Mouse (Mus musculus): Measurements from ENCODE around the gene Rbfox2. TPM values are rescaled to one million over a fixed set of nuclear protein-coding genes. Genes with fewer than 3 reads are reported as not detected.
A peak's percentile ranks its signal among the peaks of the same experiment; 100 is the strongest.

The Rbfox2 gene
- polyA plus RNA-seq, 1 experiment from 2014 or later: 56.8 TPM

DNA sequence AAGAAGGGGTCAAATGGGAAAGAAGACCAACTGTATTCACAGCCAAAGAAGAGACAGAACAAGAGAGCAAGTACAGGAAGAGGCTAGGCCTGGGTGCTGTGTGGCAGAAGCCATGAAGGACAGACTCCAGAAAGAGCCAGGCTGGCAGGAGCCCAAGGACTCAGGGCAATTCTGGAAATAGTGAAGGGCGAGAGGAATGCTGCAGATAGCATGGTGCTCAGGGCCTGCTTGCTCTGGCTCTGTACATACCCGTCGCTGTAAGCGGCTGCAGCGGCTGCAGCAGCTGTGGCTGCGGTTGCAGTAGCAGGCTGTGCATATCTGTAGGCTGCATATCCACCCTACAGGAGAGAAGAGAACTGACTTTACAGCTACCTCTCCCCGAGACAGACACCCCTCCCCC lies 221.0 kb downstream of the Rbfox2 start:
- H3K9ac ChIP-seq: no peak overlapping the region
- no peaks in the 10 kb centered on the region for H3K4me1 ChIP-seq
- 92% methylated on average over 7 of the region's 7 CpGs for WGBS
- H3K36me3 ChIP-seq: peaks cover 35% of the 10 kb centered on the region
- H3K9me3 ChIP-seq: no peaks in the 10 kb centered on the region
- no peak for ATAC-seq (ENCODE audit: insufficient read depth, low FRiP score, low read depth)
- no peak overlapping the region for H3K4me2 ChIP-seq
- no peaks in the 10 kb centered on the region for H3K27me3 ChIP-seq (replicated peaks)
- H3K27ac ChIP-seq: no peak overlapping the region
- no peak overlapping the region for H3K4me3 ChIP-seq (replicated peaks)

DNA sequence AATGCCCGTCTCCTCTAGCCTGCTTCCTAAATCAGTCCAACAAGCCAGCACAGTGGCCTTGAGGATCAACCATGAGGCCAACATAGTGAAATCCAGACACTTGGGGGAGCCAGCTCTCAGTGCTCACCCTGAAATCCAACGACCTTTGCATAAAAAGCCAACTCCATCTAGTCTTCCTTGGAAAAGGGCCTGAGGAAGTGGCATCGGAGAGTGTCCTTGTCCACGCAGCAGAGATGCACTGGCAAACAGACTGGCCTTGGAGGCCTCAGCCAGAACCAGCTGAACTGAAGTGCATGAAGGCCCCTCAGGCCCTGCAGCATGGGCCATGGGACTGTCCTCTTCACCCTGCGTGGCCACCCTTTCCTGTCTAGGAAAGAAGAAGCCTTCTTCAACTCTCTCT lies 225.3 kb downstream of the Rbfox2 start:
- no peak overlapping the region for H3K9ac ChIP-seq
- H3K4me1 ChIP-seq: 0 out of 2 replicates have a peak, but pooled peaks cover 3% of the 10 kb centered on the region
- no peak overlapping the region for H3K27ac ChIP-seq
- WGBS: 73% methylated on average over 5 of the region's 5 CpGs
- no peak overlapping the region for H3K4me3 ChIP-seq (replicated peaks)
- H3K9me3 ChIP-seq: no peaks in the 10 kb centered on the region
- no peak overlapping the region for H3K4me2 ChIP-seq
- H3K36me3 ChIP-seq: peaks cover 46% of the 10 kb centered on the region
- no peaks in the 10 kb centered on the region for H3K27me3 ChIP-seq (replicated peaks)
- ATAC-seq (ENCODE audit: insufficient read depth, low FRiP score, low read depth): no peak

DNA sequence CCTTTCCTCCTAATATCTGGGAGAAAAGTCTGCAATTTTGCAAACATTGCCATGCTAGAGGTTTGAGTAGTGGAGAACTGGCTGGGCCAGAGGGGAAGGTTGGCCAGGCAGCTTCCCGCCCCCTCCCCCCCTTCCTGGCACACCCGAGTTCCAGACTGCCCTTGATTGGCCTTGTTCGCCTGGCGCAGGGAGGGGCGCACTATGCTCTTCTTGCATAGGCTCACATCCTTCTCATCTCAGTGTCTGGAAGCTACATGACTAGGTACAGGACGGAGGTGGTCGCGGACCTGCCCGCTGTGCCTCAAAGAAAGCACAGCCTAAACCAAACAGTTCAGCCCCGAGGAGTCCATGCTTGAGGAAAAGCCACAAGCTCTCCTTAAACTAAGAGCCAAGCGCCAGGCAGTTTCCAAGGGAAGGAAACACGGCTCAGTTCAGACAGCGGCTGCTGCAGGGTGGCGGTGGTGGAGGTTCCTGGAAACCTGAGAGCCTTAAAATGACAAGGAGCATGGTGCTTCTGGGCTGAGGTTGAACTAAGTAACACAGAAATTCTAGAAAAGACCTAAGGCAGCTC lies 226.0 kb downstream of the Rbfox2 start:
- WGBS: 74% methylated on average over 14 of the region's 14 CpGs
- Histone ChIP-seq H3K36me3 (peaks cover 42% of the 10 kb centered on the region), H3K27ac (no peak overlapping the region), H3K4me2 (no peak overlapping the region), H3K9ac (no peak overlapping the region), H3K4me3 (replicated peaks) (no peak overlapping the region), H3K27me3 (replicated peaks) (no peaks in the 10 kb centered on the region), H3K4me1 (0 out of 2 replicates have a peak, but pooled peaks cover 3% of the 10 kb centered on the region), H3K9me3 (no peaks in the 10 kb centered on the region)
- 0 out of 2 replicates have a peak, but pooled peaks have one; percentile 28 for ATAC-seq (ENCODE audit: insufficient read depth, low FRiP score, low read depth)

DNA sequence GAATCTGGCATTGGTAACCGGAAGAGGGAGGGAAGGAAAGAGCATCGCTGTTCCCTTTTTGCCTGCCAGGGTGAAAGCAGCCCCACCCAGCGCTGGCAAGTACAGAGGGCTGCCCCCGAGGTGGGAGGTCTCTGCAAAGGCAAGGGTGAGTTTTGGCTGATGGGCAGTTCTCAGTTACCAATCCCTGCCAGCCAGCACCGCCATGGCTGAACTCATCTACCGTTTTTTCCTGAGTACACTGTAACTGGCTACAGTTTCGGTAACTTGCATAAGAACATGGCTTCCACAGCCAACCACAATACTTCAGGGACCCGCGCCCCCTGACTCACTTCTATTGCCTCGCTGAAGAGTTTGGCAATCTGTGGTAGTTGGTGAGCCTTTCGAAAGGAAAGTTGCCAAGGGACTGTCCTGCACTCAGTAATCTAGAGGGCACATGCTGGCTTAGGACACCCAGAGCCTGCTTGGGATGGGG lies 226.9 kb downstream of the Rbfox2 start:
- no peak overlapping the region for H3K4me2 ChIP-seq
- no peak overlapping the region for H3K9ac ChIP-seq
- H3K4me3 ChIP-seq (replicated peaks): no peak overlapping the region
- 0 out of 2 replicates have a peak, but pooled peaks cover 3% of the 10 kb centered on the region for H3K4me1 ChIP-seq
- no peaks in the 10 kb centered on the region for H3K27me3 ChIP-seq (replicated peaks)
- H3K9me3 ChIP-seq: no peaks in the 10 kb centered on the region
- WGBS: 78% methylated on average over 11 of the region's 11 CpGs
- no peak for ATAC-seq (ENCODE audit: insufficient read depth, low FRiP score, low read depth)
- no peak overlapping the region for H3K27ac ChIP-seq
- H3K36me3 ChIP-seq: peaks cover 36% of the 10 kb centered on the region

DNA sequence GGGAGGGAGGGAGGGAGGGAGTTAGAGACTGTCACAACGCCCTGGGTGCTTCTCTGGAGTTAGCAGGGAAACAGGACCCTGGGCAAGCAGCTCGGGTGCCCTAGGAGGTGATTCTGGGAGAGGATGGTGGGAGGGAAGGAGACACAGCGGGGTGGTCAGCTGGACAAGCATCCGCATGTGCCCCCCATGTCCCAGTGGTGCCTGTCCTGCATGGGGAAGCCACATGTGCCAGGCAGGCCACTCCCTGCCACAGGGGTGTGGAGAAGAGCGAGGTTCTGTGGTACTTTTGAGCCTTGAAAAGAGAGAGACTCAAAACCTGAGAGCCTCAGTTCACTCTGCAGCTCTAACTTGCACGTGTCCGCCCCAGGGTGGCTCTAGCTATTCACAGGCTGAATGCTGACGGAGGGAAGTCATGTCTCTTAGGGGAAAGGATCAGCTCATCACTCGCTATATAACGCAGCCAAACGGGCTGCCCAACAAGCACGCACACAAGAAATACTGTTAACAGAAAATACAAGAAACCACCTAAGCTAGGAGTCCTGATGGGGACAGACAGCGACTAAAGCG lies 227.5 kb downstream of the Rbfox2 start:
- 79% methylated on average over 14 of the region's 14 CpGs for WGBS
- Histone ChIP-seq H3K4me2 (no peak overlapping the region), H3K9me3 (no peaks in the 10 kb centered on the region), H3K9ac (no peak overlapping the region), H3K4me1 (0 out of 2 replicates have a peak, but pooled peaks cover 3% of the 10 kb centered on the region), H3K27ac (no peak overlapping the region), H3K27me3 (replicated peaks) (no peaks in the 10 kb centered on the region), H3K4me3 (replicated peaks) (no peak overlapping the region), H3K36me3 (peaks cover 35% of the 10 kb centered on the region)
- ATAC-seq (ENCODE audit: insufficient read depth, low FRiP score, low read depth): no peak

DNA sequence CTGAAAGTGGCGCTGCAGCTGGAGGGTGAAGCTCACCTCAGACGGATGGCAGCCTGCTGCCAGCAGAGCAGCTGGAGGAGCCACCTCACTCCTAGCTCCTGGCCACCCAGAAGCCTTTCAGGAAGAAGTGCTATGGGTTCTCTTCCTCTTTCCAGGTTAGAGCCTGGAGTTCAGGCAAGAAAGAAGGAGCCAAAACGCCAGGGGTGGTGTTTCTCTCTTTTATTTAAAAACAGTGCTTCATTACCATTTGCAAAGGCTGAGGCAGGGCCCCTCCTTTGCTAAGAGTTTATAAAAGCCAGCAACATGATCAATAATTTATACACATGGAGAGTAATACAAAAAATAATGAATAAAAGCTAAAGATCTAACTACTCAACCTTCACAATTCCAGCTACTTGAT lies 228.0 kb downstream of the Rbfox2 start:
- no peak for ATAC-seq (ENCODE audit: insufficient read depth, low FRiP score, low read depth)
- Histone ChIP-seq H3K27ac (no peak overlapping the region), H3K9ac (no peak overlapping the region), H3K36me3 (peaks cover 31% of the 10 kb centered on the region), H3K4me3 (replicated peaks) (no peak overlapping the region), H3K9me3 (no peaks in the 10 kb centered on the region), H3K27me3 (replicated peaks) (no peaks in the 10 kb centered on the region), H3K4me2 (no peak overlapping the region), H3K4me1 (0 out of 2 replicates have a peak, but pooled peaks cover 3% of the 10 kb centered on the region)
- 63% methylated on average over 3 of the region's 3 CpGs for WGBS

DNA sequence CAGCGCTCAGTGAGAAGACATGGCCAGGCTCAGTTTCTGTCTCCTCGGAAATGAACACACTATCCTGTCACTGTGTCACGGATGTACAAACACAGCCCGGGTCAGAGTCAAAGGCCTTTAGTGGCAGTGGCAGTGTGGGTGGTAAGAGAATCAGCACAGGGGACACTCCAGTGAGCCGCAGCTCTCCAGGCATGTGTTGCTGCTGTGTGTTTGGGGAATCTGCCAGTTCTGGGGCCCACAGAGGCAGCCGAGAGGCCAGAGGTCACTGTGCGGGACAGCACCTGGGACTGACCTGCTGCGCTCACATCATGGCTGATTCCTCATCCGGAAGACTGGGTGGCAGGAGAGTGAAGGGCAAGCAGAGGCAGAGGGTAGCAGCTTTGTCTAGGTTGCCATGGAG lies 228.9 kb downstream of the Rbfox2 start:
- no peaks in the 10 kb centered on the region for H3K9me3 ChIP-seq
- H3K36me3 ChIP-seq: peaks cover 27% of the 10 kb centered on the region
- H3K4me2 ChIP-seq: no peak overlapping the region
- 81% methylated on average over 9 of the region's 9 CpGs for WGBS
- ATAC-seq (ENCODE audit: insufficient read depth, low FRiP score, low read depth): no peak
- H3K9ac ChIP-seq: no peak overlapping the region
- H3K4me3 ChIP-seq (replicated peaks): no peak overlapping the region
- no peak overlapping the region for H3K27ac ChIP-seq
- H3K27me3 ChIP-seq (replicated peaks): no peaks in the 10 kb centered on the region
- H3K4me1 ChIP-seq: 0 out of 2 replicates have a peak, but pooled peaks cover 3% of the 10 kb centered on the region

DNA sequence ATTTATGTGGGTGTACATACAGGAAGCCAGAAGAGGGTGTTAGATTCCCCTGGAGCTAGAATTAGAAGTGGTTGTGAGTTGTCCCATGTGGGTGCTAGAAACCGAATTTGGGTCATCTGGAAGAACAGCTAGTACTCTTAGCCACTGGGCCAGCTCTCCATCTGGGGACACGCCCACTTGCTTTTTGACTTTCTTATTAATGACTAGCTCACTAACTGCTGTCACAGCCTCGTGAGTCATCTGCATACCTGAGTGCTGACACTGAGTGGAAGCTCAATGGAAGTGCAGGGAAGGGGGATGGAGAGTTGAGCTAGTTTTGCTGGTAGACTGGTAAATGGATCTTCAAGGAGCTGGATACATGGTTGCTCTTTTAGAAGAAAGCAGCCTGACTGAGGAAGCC lies 230.3 kb downstream of the Rbfox2 start:
- Histone ChIP-seq H3K9ac (no peak overlapping the region), H3K4me3 (replicated peaks) (no peak overlapping the region), H3K4me2 (no peak overlapping the region), H3K27me3 (replicated peaks) (no peaks in the 10 kb centered on the region), H3K36me3 (peaks cover 25% of the 10 kb centered on the region), H3K27ac (no peak overlapping the region), H3K4me1 (peaks cover 9% of the 10 kb centered on the region), H3K9me3 (no peaks in the 10 kb centered on the region)
- 75% methylated on average over 3 of the region's 3 CpGs for WGBS
- no peak for ATAC-seq (ENCODE audit: insufficient read depth, low FRiP score, low read depth)

DNA sequence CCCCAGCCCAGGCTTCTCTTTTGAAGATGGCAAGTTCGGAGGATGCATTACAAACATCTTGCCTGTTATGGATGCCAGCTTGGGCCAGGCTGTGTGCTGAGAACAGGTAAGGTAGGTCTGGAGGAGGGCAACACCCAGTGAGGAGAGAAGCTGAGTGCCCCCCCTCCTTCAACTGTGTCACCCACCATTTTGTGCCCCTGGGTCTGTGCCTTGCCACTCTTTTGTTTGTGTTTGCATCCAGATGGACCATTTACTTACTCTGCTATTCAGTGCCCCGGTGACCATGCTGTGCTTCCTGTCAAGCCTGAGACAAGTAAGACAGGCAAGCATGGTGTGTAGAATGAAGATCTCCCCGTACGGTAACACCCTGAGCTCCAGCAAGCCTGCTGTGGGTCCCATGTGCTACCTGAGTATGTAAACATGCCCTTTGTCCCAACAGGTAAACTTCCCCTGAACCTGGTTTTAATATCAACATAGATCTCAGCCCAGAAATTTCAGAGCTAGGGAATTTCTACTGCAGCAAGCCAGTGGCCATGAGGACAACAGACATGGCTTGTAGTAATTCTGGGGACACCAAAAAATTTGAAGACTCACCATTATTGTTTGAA lies 234.1 kb downstream of the Rbfox2 start:
- WGBS: 56% methylated on average over 4 of the region's 4 CpGs
- no peaks in the 10 kb centered on the region for H3K9me3 ChIP-seq
- peak; percentile 33 for ATAC-seq (ENCODE audit: insufficient read depth, low FRiP score, low read depth)
- H3K9ac ChIP-seq: no peak overlapping the region
- H3K36me3 ChIP-seq: peaks cover 10% of the 10 kb centered on the region
- H3K27me3 ChIP-seq (replicated peaks): no peaks in the 10 kb centered on the region
- peaks cover 15% of the 10 kb centered on the region for H3K4me1 ChIP-seq
- H3K4me3 ChIP-seq (replicated peaks): no peak overlapping the region
- no peak overlapping the region for H3K4me2 ChIP-seq
- peak overlapping the region; percentile 28; the same call in 1 of the 2 replicates for H3K27ac ChIP-seq

DNA sequence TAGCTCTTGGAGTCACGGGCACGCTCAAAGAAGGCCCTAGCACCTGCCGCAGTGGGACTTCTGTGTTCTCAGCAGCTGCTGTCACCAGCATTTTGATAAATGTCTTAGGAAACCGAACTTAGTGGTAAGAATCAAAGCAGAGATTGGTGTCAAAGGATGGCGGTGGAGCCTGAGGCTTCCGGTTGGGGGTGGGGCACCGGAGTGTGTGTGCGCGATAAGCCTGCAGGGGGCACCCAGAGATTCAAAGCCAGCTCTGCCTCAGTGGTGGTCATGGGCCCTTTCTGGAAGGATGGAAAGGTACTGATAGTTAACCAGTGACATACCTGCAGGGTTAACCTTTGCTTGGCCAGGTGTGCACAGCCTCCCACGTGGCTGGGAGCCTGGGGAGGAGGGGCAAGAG lies 235.3 kb downstream of the Rbfox2 start:
- Histone ChIP-seq H3K27me3 (replicated peaks) (no peaks in the 10 kb centered on the region), H3K9me3 (no peaks in the 10 kb centered on the region), H3K4me3 (replicated peaks) (no peak overlapping the region), H3K4me2 (peak overlapping the region; percentile 21; the same call in 1 of the 2 replicates), H3K27ac (no peak overlapping the region), H3K9ac (no peak overlapping the region), H3K36me3 (no peaks in the 10 kb centered on the region), H3K4me1 (peaks cover 15% of the 10 kb centered on the region)
- peak; percentile 41; the same call in 1 of the 2 replicates for ATAC-seq (ENCODE audit: insufficient read depth, low FRiP score, low read depth)
- WGBS: 15% methylated on average over 10 of the region's 10 CpGs

DNA sequence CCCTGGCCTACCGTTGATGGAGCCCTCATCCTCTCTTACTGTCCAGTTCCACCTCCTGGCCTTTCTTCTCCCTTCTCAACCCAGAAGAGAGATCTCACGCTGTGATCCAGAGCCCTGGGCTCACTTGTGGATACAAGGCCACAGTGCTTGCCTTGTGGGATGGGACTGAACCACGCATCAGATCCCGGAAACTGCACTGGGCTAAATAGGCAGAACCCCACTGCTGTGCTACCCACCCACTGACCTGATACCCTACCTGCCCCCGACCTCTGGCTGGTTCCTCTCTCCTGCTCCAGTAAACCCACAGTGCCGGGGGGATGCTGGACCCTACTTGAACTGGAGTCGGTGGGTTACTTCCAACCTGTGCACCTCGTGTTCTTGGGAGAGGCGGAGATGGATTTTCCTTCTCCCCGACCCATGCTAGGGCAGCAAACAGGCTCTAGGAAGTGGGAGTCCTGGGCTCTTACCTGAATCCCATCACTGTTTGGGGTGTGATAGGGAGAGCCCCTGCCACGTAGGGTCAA lies 236.0 kb downstream of the Rbfox2 start:
- no peak overlapping the region for H3K27ac ChIP-seq
- WGBS: 83% methylated on average over 11 of the region's 11 CpGs
- H3K4me1 ChIP-seq: peaks cover 15% of the 10 kb centered on the region
- no peak for ATAC-seq (ENCODE audit: insufficient read depth, low FRiP score, low read depth)
- H3K9ac ChIP-seq: no peak overlapping the region
- H3K4me3 ChIP-seq (replicated peaks): no peak overlapping the region
- no peaks in the 10 kb centered on the region for H3K36me3 ChIP-seq
- no peaks in the 10 kb centered on the region for H3K27me3 ChIP-seq (replicated peaks)
- no peak overlapping the region for H3K4me2 ChIP-seq
- no peaks in the 10 kb centered on the region for H3K9me3 ChIP-seq

DNA sequence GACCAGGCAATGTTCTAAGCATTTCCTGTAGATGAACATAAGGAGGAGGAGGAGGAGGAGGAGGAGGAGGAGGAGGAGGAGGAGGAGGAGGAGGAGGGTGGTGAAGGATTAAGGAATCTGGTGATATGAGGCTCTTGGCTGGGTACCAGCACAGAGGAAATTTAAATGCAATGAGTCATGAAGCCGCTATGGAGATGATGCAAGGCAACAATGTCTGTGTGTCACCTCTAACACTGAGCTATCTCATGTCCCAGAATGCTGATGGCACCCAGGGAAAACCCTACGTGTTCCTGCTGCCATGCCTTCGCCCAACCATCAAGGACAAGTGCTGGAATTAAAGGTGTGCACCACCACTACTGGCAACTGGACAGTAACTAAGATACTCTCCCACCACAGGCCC lies 237.8 kb downstream of the Rbfox2 start:
- H3K9ac ChIP-seq: no peak overlapping the region
- peaks cover 15% of the 10 kb centered on the region for H3K4me1 ChIP-seq
- no peak for ATAC-seq (ENCODE audit: insufficient read depth, low FRiP score, low read depth)
- no peaks in the 10 kb centered on the region for H3K27me3 ChIP-seq (replicated peaks)
- WGBS: 78% methylated on average over 3 of the region's 3 CpGs
- H3K9me3 ChIP-seq: no peaks in the 10 kb centered on the region
- no peaks in the 10 kb centered on the region for H3K36me3 ChIP-seq
- H3K4me2 ChIP-seq: no peak overlapping the region
- no peak overlapping the region for H3K27ac ChIP-seq
- H3K4me3 ChIP-seq (replicated peaks): no peak overlapping the region

All from stomach, embryonic 15.5 days (tissue).